Mouse (Mus musculus) natural killer cell, adult 2 months (primary cell): ENCODE measurements at regions not wholly inside any gene's neighbourhood (a gene's known extent, or its start where the extent isn't known, plus 50 kb on each side); places are given as distances from the start of the nearest gene placed in this dataset.

ENCODE experiments used
- DNase-seq, 2 experiments: peaks; one replicate each; pipeline ENCODE4 v3.0.0; 2022; ENCODE audit warnings: low spot score in 2 of 2

DNA sequence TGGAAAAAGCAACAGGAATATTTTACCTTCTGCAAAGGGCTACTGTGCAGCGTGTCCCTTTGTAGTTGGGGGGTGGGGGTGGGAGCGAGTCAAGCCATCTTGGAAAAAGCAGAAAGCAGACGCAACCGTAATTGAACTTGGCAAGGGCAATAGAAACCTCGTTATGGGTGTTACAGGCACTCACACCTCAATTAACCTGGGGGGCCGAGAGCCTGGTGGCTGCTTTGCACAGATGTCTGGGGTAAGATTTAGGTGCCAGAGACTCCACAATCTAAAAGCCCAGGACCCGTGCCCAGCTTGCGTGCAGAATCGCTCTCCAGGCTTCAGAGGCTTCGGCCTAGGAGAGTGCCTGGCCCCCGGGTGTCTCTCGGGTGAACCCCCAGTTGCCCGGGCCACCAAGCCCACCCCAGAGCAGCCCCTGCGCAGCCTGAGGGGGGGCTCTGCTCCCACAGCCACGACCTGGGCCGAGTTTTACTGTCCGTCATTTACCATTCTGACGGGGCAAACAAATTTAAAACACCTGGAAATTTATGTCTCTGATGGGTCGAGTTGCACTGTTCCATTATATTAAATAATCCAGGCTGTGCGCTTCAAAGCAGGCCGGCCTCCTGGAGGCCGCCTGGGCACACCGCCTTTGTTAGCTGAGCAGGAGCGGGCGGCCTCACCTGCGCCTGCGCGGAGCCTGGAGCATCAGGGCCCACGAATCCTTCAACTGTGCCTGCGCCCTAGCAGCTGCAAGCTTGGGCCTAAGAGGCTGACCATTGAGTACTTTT is 212.4 kb downstream of the Srbd1 start:
- DNase-seq = no peak

DNA sequence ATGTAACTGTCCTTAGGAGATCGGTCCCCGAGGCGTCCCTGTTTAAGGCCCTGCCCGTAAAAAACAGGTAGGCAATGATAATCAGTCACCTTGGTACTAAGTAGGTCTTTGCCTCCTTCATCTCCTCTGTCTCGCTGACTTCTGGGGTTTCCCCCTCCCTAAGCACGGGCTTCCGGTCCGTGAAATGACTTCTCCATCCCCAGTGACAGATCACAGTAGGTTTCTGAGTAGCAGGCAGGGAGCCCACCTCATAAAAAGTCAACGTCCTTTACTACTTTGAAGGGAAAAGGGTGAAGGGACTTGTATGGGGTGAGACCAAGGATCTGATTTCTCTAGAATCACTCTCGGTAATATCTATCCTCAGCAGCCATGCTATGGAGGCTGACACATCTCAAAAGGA is 213.0 kb downstream of the Srbd1 start:
- no peak for DNase-seq

DNA sequence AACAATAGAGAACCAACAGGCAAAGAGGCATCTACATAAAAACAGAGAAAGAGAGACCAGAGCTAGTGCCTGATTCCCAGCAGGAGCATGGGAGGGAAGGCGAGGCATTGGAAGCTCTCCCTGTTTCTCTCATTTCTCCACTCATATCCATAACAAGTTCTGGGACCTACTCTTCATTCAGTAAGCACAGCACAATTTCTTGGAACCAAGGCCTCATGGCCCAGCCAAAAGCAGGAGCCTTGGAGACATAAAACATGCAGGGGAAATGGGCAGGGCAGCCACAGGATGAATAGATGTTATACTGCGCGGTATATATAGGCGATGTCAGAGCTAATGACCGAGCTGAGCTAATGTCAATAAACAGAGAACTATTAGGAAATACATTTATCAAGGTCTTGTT is 214.2 kb downstream of the Srbd1 start:
- DNase-seq = no peak

DNA sequence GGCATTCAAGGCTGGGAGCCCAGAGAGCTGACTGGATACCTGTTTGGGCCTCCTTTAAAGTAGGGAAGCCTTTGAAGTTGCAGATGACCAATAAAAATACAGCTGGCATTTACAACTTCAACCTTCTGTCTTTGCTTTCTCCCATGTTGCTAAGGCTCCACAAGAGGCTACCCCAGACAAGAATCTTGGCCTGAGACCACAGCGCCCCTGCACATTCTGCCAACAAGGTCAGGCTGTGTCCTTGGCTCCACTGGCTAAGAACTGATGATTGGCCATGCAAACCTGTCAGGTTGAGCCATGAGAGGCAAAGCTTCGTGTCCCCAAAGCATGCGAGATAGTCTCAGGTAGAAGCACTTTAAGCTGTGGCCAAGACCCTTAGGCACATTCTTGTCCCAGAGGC is 214.6 kb downstream of the Srbd1 start:
- no peak for DNase-seq

DNA sequence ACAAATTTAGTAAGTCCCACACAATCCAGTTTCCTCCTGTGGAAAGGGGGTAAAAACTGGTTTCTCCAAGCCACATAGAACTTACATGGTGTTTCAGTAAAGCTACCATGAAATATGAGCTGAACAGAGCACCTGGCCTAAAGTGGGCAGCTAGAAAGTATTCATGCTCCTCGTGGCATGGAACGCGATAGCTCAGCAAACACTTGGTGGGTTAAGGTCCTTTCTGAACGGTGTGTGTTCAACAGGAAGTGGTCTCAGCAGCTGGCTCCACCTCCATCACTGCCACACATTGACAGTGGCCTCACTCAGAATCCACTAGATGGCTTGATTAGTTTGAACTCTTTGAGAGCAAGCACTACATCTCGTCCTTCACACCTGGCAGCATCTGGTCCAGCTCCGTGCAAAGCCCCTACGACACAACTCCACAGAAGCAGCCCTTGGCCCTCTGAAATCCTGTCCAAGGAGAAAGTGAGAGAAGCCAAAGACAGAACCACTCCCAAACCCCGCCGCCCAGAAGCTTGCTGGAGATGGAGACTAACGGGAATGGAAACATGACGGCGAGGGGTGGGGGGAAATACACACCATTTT is 215.2 kb downstream of the Srbd1 start:
- peak in 1 of 2 experiments; percentile 3 for DNase-seq

DNA sequence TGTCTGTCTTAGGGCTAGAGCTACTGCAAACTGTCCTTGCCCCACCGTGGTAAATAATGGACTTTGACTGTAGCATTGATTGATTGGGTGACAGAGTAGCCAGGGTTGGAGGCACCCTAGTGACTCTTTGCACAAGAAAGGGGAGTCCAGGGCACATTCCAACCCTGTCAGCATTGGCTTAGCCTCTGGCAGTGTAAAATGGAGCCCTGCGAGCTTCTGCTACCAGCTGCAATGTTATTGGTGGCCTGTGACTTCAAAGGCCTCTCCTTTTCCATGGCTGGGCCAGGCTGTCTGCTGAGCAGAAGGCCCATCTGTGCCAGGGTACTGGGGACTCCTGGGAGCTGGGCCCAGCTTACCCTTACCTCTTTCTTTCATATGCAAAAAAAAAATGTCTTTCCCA is 216.4 kb downstream of the Srbd1 start:
- DNase-seq = no peak

DNA sequence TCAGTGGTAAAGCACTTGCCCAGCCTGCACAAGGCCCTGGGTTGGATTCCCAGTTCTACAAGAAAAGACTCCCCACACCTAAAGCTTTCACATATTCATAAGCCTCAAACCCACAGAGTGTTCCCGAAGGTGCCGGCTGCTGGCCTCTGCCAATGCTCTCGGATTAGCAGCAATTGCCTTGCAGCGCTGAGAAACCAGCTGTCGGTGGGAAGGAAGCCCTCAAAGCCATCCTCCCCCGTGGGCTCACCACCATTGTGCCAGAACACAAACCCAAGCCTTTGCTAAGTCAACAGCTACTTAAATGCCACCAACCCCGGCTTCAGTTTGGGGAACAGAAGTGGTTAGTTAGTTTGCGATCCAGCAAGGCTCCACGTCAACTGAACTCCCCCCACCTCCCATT is 217.7 kb downstream of the Srbd1 start:
- DNase-seq = no peak

DNA sequence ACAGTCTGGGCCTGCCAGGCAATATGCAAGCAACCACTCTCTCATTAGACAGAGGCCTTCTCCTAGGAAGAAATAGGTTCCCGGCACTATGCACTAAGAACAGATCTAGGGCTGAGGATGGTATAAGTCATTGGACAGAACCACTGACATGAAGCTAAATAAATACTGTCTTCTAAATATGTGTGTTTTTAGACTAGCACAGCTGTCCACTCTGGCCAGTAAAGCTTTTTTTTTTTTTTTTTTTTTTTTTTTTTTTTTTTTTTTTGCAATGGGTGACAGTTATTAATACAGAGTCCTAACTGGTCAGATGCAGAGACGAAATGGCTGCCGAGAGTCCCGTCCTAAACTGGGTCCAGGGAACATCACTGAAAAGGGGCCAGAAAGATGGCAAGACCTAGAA is 218.9 kb downstream of the Srbd1 start:
- no peak for DNase-seq

DNA sequence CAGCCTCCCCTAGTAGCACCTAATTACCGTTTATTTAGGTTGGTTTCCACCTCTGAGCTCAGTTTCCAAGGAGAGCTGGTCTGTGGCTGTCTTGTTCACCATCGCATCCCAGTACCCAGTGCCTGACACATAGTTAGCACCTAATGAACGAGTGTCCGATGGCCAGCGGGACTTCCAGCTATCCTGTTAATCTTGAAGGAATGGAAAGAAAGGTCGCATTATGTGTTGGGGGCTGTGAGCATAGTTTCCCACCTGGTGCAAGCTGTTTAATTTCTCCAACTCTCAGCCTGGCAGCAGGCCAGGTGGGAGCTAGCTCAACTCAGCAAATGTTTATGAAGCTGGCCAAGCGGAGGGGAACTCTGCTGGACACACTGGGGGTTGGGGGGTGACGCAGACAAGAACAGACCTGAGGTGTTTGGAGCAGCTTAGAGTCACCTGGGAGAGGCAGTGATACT is 223.7 kb downstream of the Srbd1 start:
- DNase-seq = no peak

DNA sequence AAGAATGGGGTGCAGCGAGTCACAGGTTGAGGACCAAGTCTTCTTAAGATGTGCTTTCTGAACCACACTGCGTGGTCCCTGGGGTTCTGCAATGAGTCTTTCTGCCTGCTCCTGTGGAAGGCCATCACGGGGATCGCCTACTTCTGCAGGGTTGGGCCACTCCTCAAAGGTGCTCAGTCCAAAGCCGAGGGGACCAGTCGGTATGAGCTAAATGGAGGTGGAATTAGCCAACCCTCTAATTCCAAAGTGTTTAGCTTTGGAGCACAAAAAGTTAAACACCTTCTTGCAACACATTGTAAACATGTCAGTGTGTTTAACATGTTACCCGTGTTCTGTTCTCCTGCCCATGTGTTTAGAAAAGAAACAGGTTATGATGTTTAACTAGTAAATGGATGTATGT is 225.1 kb downstream of the Srbd1 start:
- DNase-seq = no peak

DNA sequence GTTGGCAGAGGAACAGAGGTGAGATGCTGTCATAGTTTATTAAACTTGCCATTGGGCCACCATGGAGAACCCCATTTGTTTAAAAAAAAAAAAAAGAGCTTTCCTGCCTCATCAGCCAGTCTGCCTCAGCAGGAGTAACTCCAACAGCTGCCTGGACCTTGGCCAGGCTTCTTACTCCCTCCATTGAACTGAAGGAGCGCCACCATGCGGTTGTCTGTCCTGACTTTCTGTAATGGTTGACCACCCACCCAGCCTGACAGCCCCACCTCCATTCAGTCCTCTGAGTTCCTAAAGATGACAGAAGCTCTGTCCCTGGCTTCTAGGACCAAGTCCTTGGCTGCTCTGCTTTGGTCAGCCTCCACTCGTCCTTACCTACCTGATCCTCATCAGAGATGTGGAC is 227.8 kb upstream of the Six2 start:
- DNase-seq = no peak

DNA sequence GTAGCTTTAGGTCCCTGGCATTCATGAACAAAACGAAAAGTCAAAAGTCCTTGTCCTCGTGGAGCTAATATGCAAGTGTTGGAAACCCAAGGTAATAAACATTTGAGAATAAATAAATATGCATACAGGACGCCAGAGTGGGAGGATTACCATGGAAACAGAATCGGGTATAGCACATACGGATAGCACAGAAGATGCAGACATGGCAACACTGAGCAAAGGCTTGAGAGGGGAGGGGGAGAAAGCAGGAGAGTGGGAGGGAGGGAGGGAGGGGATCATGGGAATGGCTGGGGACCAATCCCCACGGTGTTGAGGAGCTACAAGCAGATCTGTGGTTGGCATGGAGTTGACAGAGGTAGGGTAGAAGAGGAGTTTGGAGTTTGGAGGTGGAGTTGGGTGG is 226.0 kb upstream of the Six2 start:
- no peak for DNase-seq

DNA sequence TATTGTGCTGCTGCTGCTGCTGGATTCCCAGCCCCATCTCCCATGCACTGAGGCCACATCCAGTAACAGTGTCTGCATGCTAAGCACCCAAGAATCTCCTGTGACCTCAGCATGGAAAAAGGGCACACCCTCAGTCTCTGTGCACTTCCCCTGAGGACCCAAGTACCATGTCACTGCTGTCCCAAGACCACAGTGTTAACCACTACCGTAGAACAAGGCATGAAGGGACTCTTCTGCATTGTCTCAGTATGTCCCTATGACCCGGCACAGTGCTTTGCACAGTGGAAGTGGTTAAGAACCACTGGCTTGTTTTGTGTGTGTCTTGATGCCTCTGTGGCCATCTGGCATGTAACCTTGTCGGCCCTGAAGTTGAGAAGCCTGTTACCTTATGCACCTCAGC is 220.6 kb upstream of the Six2 start:
- DNase-seq = peak; percentile 54 to 74

DNA sequence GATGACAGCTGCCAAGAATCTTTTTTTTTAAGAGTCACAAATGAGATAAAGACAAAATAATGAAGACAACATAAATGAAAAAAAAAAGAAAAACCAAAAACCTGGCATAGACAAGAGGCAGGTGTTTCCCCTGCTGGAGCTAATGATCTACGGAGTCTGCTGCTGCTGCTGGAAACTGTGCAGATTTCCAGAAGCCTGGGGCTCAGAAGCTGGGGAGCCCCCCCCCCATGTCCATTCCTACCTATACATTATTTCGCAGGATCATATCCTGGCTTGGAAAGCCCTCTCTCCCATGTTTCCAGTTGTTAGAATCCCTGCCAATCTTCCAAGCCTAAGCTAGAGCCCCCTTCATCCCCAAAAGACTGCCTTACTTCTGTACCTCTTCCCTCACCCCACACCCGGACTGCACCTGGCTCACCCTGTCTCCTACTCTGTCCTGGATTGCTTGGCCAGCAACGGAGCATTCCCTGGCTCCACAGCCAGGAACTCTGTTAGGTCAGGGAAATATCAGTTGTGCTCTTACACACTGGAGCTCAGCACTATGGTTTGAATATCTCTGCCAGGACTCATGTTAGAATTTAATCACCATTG is 218.6 kb upstream of the Six2 start:
- no peak for DNase-seq

DNA sequence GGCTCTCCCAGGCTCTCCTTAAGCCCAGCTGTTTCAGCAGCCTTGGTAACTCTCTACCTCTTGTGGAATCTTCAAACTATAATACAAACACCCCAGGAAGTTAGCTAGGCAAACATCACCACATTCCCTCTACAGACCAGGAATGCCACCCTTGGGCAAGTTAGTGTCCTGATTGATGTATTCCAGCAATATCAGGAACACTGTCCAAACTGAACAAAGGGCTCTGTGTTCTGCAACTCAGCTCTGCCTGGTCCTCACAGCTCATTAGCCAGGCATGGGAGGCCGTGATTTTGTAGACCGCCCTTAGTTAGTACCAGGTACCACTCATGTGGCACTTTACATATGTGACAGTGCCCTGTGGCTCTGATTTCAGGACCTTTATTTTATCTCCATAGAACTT is 214.5 kb upstream of the Six2 start:
- no peak for DNase-seq

DNA sequence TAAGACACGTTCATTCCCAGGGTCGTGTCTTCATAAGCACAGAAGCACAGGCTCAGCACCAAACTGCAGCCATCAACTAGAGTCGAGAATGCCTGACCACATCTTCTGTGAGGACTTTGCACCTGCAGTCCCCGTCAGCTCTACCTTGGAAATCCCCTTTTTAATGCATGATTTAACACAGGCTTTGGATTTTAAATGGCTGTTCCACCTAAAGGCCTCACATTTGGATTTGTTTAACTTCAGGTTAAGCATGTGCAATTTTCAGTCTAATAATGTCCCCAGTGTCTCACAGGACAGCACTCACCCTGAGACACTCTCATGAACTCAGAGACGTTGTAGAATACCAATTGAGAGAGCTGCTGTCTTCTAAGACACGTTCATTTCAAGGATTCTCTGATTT is 211.0 kb upstream of the Six2 start:
- no peak for DNase-seq

DNA sequence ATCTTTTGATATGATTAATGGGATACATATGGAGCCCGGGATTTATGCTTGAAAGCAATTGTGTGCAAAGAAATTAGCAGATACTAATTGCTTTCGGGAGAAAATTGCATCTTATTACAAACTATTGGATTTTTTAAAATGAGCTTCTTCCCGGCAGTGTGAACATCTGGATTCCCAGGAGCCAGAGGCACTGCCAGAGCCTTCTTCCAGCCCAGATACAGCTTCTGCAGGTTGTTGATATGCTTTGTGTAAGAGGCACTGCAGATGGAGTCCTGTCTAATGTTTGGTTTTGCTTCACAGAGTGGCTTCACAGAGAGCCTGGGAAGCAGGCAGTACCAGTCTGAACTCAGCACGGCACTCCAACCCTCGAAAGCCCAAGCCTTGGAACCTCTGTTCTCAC is 207.9 kb upstream of the Six2 start:
- DNase-seq = no peak

DNA sequence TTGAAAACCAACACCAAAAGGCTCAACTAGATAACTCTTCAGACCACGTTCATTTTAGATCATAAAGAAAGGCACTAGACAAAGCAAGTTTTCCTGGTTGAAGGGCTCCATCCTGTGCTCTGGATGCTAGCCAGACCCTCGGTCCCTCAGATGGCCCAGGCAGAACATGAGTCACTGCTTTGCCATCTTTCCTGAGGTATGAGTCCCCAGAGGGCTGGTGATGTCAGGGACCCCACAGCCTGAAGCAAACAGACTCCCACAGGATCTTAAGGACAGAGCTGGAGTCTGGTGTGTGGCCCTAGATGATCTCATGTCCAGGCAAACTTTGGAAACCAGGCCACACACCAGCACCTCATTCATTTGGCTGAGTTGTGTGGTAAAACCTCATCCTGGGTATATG is 203.2 kb upstream of the Six2 start:
- no peak for DNase-seq

DNA sequence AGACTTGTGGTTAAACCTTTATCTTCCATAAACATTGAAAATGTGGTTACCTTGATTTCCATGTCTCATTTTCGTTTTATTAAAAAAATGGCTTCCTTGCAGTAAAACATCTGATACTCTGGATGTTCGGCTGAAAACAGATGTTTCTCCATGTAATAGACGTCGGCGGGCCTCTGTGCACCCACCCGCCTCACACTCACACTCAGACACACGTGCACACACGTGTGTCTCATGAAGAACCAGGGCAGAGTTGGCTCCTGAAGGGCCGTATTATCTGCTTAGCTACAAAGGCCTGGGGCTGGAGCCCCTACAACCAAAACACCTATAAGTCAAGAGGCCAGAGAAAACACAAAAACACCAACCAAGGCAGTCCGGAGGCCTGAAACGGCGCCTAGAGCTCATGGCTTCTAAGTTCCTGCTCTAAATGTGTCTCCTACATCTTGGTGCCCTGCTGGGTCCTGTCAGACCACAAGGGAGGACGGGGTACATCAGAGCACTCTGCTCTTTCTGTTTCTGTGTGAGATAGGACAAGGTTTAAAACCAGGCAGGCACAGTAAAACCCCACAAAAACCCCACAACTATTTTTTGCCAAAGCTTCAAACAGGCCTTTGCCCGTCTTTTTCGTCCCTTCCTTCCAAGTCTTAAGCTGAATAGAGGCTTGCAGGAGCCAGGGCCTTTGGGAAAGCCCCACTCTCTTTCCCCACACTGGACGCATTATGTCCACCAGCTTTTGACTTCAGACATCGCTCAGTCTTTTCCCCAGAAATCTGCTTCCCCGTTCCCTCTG is 201.9 kb upstream of the Six2 start:
- DNase-seq = no peak

DNA sequence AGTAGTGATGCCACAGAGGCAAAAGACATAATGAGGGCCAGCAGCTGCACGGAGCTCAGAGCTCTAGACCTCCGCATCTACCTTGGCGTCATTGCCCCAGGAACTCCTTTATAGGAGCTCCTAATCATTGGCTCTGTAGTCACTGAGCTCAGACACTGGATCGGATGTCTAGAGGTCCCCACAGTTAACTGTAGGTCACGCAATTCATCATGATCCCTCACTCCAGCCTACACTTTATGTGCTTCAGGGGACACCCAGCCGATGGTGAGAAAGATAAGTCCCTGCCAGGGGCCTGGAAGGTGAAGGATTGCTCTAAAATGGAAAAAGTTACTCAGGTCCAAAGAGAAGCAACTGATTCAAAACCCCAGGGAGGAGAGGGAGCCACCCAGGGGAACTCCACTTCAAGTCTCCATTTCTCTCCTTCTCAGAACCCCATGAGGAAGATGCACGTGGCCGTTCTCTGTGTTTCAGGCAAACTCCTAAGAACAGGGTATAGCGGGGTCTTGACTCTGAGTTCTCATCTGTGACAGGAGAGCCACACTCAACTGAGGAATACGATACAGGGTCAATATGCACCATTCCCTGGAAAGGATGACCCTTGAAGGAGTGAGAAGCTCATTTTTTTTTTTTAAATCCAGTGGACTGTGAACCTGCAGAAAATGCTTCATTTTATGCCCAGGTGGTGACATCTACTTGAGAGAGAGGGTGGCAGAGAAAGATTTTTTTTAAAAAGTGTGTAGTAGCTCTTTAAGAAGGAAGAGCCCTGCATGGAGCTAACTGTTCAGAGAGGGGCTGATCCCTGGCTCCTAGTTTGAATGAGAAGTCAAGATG is 200.7 kb upstream of the Six2 start:
- no peak for DNase-seq

DNA sequence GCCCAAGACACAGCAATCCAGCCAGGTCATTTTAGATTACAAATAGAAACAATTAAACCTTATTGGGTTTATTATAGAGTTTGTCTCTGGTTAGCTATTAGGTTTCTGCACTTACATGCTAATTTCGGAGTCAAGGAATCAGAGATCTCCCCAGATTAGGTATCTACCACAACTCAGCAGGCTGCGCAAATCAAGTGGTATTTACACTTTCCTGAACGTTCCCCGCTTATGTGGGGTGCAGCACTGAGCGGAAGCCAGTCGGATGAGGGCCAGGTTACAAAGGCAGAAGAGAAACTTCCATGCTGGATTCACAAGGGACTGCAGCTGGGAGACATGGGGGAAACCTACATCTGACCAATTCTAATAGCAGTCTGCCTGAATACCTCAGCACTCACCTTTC is 198.6 kb upstream of the Six2 start:
- no peak for DNase-seq

DNA sequence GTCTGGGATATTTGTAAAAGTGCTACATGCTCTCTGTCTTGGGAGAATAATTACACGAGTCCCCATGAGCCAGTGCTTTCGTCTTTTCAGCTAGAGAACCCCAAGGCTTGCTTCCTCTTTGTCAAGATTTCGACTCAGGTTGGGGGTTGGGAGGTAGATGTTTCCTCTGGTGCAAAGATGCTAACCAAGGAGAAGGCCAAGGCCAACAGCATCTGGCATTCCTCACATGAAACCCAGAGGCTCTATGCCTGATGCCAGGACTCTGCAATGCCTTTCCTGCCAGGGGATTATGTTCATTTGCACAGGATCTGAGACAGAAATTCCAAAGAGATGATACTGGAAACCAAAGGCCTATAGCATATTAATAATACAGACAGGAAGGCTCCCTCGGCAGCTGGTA is 198.2 kb upstream of the Six2 start:
- DNase-seq = no peak
